Mouse (Mus musculus) bone marrow macrophage, adult 2 months (primary cell): ENCODE data around the gene Eps8l1. TPM values are rescaled to one million over a fixed set of nuclear protein-coding genes. Genes with fewer than 3 reads are reported as not detected.

Source experiments
- H3K27ac ChIP-seq: 2 replicates; pipeline ENCODE4 v1.5.1; 2012; ENCODE audit warnings: low read depth, low read length; ENCODE audit not compliant: insufficient read depth
- H3K4me1 ChIP-seq: 2 replicates; pipeline ENCODE4 v1.6.1; 2012; ENCODE audit warnings: low read length; ENCODE audit not compliant: control insufficient read depth, insufficient read depth
- H3K4me3 ChIP-seq: 2 replicates; pipeline ENCODE4 v1.5.1; 2012; ENCODE audit warnings: mild to moderate bottlenecking, low read length, moderate library complexity; ENCODE audit not compliant: insufficient read depth
- CTCF ChIP-seq: IDR thresholded peaks from 2 replicates; pipeline ENCODE4 v1.5.1; 2012; ENCODE audit warnings: low read depth, mild to moderate bottlenecking, low read length, moderate library complexity
- POLR2A ChIP-seq: IDR thresholded peaks from 2 replicates; pipeline ENCODE4 v1.6.1; 2012; ENCODE audit warnings: mild to moderate bottlenecking, low read depth, low read length, borderline replicate concordance
- polyA plus RNA-seq: library from polyadenylated mRNA; stranded (reverse); fragments of >200 nt; gene quantifications from 2 replicates; pipeline ENCODE4 v1.2.4, GENCODE M21; 2012; ENCODE audit not compliant: missing spikeins, insufficient read depth, insufficient read length

Gene Eps8l1
- polyA plus RNA-seq, 1 experiment: 29.0 TPM

- peaks cover 64% of the 10 kb centered on the region for H3K4me1 ChIP-seq
- H3K27ac ChIP-seq: peak overlapping the region; percentile 17; the same call in 1 of the 2 replicates
- peak overlapping the region; percentile 95 for H3K4me3 ChIP-seq
- TF ChIP-seq CTCF (no peak), POLR2A (no peak)
Observed at GRCm38 (mm10) chr7:4498251-4498650, 37.8 kb downstream of the Eps8l1 start.

- H3K27ac ChIP-seq: no peak overlapping the region
- H3K4me1 ChIP-seq: peaks cover 63% of the 10 kb centered on the region
- TF ChIP-seq CTCF (no peak), POLR2A (no peak)
- H3K4me3 ChIP-seq: peak overlapping the region; percentile 95
Observed at GRCm38 (mm10) chr7:4499034-4499433, 38.6 kb downstream of the Eps8l1 start.

- TF ChIP-seq POLR2A: no peak
- no peak for TF ChIP-seq CTCF
- Histone ChIP-seq H3K4me1 (peaks cover 62% of the 10 kb centered on the region), H3K4me3 (peak overlapping the region; percentile 95), H3K27ac (peak overlapping the region; percentile 69)
Observed at GRCm38 (mm10) chr7:4500892-4501471, 40.5 kb downstream of the Eps8l1 start.

GRCm38 (mm10) chr7:4501558-4502397 is 41.3 kb downstream of the Eps8l1 start, which contains the start of gene Ppp1r12c:
Ppp1r12c (minus strand) TSS chr7:4501680.
- H3K4me1 ChIP-seq: peaks cover 59% of the 10 kb centered on the region
- TF ChIP-seq POLR2A: no peak
- no peak for TF ChIP-seq CTCF
- H3K4me3 ChIP-seq: peak within 1 kb of the TSS; percentile 95
- peak within 1 kb of the TSS; percentile 92 for H3K27ac ChIP-seq

DNA sequence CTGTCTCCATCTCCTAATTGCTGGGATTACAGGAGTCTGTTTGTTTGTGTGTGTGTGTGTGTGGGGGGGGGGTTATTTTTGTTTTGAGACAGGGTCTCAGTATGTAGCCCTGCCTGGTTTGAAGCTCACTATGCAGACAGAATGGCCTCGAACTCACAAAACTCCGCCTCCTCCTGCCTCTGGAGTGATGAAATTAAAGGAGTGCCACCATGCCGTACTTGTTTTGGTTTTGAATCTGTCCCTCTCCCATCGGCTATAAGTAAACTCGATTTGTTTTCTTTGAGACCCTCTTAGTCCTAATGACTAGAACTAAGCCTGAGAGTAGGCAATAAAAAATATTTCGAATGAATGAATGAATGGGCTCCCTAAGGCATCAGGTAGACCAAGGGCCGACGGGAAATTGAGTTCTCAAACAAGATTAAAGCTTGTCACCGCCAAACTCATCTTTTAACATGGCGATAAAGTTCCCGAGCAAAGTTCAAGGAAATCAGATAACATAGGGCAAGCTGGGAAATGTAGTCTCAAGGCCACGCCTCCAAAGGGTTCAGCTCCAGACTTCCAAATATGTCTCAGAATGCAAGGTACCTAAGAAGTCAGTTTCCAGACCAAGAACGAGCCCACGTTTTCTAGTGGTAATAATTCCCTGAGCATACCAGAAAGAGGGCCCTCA is 42.1 kb downstream of the Eps8l1 start:
- peak overlapping the region; percentile 92 for H3K27ac ChIP-seq
- H3K4me1 ChIP-seq: peaks cover 53% of the 10 kb centered on the region
- H3K4me3 ChIP-seq: peak overlapping the region; percentile 95
- no peak for TF ChIP-seq CTCF
- TF ChIP-seq POLR2A: no peak

DNA sequence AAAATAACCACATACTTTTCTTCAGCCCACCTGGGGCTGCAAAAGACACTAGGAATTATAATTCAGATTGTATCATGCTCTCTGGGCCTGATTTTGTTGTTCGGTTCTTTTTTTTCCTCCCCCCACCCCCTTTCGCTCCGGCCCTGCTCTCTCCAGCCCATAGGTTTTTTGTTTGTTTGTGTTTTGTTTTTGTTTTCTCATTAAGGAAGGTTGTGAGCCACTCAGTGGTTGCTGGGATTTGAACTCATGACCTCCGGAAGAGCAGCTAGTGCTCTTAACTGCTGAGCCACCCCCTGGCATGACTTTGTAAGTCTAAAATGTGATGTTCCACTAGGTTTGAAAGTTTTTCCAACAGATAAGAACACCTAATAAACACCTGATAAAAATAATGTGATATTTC is 42.6 kb downstream of the Eps8l1 start:
- TF ChIP-seq CTCF (no peak), POLR2A (no peak)
- Histone ChIP-seq H3K4me1 (peaks cover 48% of the 10 kb centered on the region), H3K4me3 (no peak overlapping the region), H3K27ac (peak overlapping the region; percentile 28)

GRCm38 (mm10) chr7:4503858-4504257 is 43.4 kb downstream of the Eps8l1 start:
- TF ChIP-seq CTCF: no peak
- TF ChIP-seq POLR2A: no peak
- Histone ChIP-seq H3K4me1 (peaks cover 40% of the 10 kb centered on the region), H3K27ac (peak overlapping the region; percentile 88), H3K4me3 (no peak overlapping the region)

DNA sequence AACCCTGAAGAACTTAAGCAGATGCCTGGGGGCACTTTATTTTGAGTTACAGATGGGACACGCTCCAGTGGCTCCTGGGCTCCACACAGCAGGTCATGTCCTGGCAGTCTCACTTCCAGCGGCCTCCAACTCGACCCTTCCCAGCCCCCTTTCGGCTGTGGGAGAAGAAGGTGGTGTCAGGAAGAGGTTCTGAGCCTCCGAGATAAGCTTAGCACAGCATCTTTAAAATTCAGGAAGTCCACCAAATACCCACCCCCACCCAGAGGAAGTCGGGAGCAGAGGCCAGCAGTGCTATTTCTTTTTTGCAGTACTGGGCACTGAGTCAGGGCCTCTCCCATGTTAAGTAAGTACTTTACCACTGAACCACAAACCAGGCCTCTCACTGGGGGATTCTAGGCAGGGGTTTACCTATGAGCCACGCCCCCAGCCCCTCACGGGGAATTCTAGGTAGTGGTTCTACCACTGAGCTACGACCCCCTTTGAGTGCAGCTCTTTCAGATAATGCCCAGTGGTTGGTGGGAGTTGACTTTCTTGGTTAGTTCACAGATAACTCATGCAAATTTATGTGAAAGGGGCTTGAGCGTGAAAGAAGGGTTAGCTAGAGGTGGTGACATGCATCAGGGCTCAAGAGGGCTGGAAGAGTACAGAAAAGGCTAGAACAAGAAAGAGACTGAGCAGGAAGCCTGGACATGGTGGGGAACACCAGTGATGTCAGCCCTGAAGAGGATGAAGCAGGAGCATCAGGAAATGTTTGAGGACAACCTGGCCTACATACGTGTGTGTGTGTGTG is 44.4 kb downstream of the Eps8l1 start:
- no peak for TF ChIP-seq CTCF
- no peak for TF ChIP-seq POLR2A
- Histone ChIP-seq H3K4me3 (no peak overlapping the region), H3K27ac (peak overlapping the region; percentile 88), H3K4me1 (peaks cover 36% of the 10 kb centered on the region)

GRCm38 (mm10) chr7:4507220-4507619 is 46.7 kb downstream of the Eps8l1 start:
- TF ChIP-seq POLR2A (no peak), CTCF (no peak)
- peaks cover 33% of the 10 kb centered on the region for H3K4me1 ChIP-seq
- no peak overlapping the region for H3K27ac ChIP-seq
- H3K4me3 ChIP-seq: no peak overlapping the region
